In genomic region chr6:112245639-112246038, GRCm38 (mm10) we compare ENCODE assay signal across 9 mouse cellular contexts. TPM values are rescaled to one million over a fixed set of nuclear protein-coding genes. Genes with fewer than 3 reads are reported as not detected.
DNase-seq lines count a peak whose midpoint lies in the region; ATAC-seq and TF ChIP-seq lines count a peak whose summit lies in the region.
"Had no signal": no experiment of that assay in that cellular context is flagged by ENCODE, and none has a peak within 500 bp of the region (broad histone marks: within the 10 kb centered on the region; RNA-seq: fewer than 3 reads in every experiment).

No protein-coding gene starts in this region.

- 46% methylated on average over 4 of the region's 4 CpGs for whole genome bisulfite sequencing in embryonic facial prominence, embryonic 14.5 days
- WGBS in embryonic facial prominence, embryonic 10.5 days, result 81% methylated on average over 4 of the region's 4 CpGs
- WGBS in forebrain, postnatal 0 days, result 30% methylated on average over 4 of the region's 4 CpGs

- H3K9ac ChIP-seq in embryonic facial prominence, embryonic 14.5 days (ENCODE audit: low read depth, low read length), result no peak overlapping the region
- no peak overlapping the region for H3K9ac ChIP-seq in forebrain, postnatal 0 days
- H3K9ac ChIP-seq: limb, embryonic 12.5 days had no signal

- ATAC-seq in embryonic facial prominence, embryonic 14.5 days (ENCODE audit: low read depth), result peak; percentile 80
- peak; percentile 99 for ATAC-seq in Patski
- ATAC-seq in forebrain, postnatal 0 days, result peak; percentile 64; the same call in 1 of the 2 replicates

- no peak for TF ChIP-seq CTCF in Patski (IDR thresholded peaks at IDR 0.05)
- no peak for TF ChIP-seq CTCF in forebrain, postnatal 0 days (IDR thresholded peaks at IDR 0.05; ENCODE audit: low read depth)

- no peaks in the 10 kb centered on the region for H3K36me3 ChIP-seq in embryonic facial prominence, embryonic 14.5 days (ENCODE audit: control insufficient read depth, insufficient read depth, low read length)
- no peaks in the 10 kb centered on the region for H3K36me3 ChIP-seq in embryonic facial prominence, embryonic 10.5 days (replicated peaks)
- no peaks in the 10 kb centered on the region for H3K36me3 ChIP-seq in forebrain, postnatal 0 days (ENCODE audit: insufficient read depth)
- H3K36me3 ChIP-seq: limb, embryonic 12.5 days had no signal

- in situ Hi-C loops in Patski (cut with MboI; ENCODE audit: low pct_unique_long_range_greater_than_20kb), result loop anchor here (5.0 kb wide), 2 partner anchors 33 to 37 kb away; no protein-coding TSS in a partner anchor

- no peak overlapping the region for H3K4me2 ChIP-seq in embryonic facial prominence, embryonic 14.5 days (ENCODE audit: low read depth, low read length)
- H3K4me2 ChIP-seq in forebrain, postnatal 0 days (ENCODE audit: low read depth), result no peak overlapping the region
- H3K4me2 ChIP-seq: limb, embryonic 12.5 days had no signal

- H3K27ac ChIP-seq in embryonic facial prominence, embryonic 14.5 days (replicated peaks; ENCODE audit: low read depth, low read length), result no peak overlapping the region
- H3K27ac ChIP-seq in embryonic facial prominence, embryonic 10.5 days (replicated peaks), result no peak overlapping the region
- no peak overlapping the region for H3K27ac ChIP-seq in forebrain, postnatal 0 days (ENCODE audit: low read depth, low read length)
- H3K27ac ChIP-seq: limb, embryonic 12.5 days had no signal

- no peaks in the 10 kb centered on the region for H3K27me3 ChIP-seq in embryonic facial prominence, embryonic 14.5 days (replicated peaks; ENCODE audit: control insufficient read depth, insufficient read depth, low read length)
- H3K27me3 ChIP-seq in embryonic facial prominence, embryonic 10.5 days (replicated peaks; ENCODE audit: low read depth, poor library complexity, severe bottlenecking), result no peaks in the 10 kb centered on the region
- no peaks in the 10 kb centered on the region for H3K27me3 ChIP-seq in Patski
- H3K27me3 ChIP-seq in forebrain, postnatal 0 days (ENCODE audit: insufficient read depth, low read length), result no peaks in the 10 kb centered on the region
- H3K27me3 ChIP-seq: limb, embryonic 12.5 days had no signal

- peaks cover 10% of the 10 kb centered on the region; the same call in 1 of the 2 replicates for H3K4me1 ChIP-seq in embryonic facial prominence, embryonic 14.5 days (ENCODE audit: control insufficient read depth, insufficient read depth, low read length)
- H3K4me1 ChIP-seq in embryonic facial prominence, embryonic 10.5 days, result no peaks in the 10 kb centered on the region
- no peaks in the 10 kb centered on the region for H3K4me1 ChIP-seq in forebrain, postnatal 0 days (ENCODE audit: insufficient read depth)
- H3K4me1 ChIP-seq: limb, embryonic 12.5 days had no signal

- no peak overlapping the region for H3K4me3 ChIP-seq in embryonic facial prominence, embryonic 14.5 days (ENCODE audit: low read depth, low read length)
- H3K4me3 ChIP-seq in embryonic facial prominence, embryonic 10.5 days, result no peak overlapping the region
- H3K4me3 ChIP-seq in forebrain, postnatal 0 days (ENCODE audit: low read depth, low read length), result no peak overlapping the region
- H3K4me3 ChIP-seq: limb, embryonic 12.5 days had no signal

- peak; percentile 87 for DNase-seq in embryonic facial prominence, embryonic 14.5 days (ENCODE audit: low spot score)
- no peak for DNase-seq in embryonic facial prominence, embryonic 10.5 days (ENCODE audit: low spot score)
- peak; percentile 99 for DNase-seq in Patski (ENCODE audit: low read depth, low spot score)
- peak; percentile 57 for DNase-seq in forebrain, postnatal 0 days
- peak; percentile 91 for DNase-seq in heart, postnatal 4 days
- peak; percentile 21 to 36 for DNase-seq in layer of hippocampus, postnatal 36 days
- peak; percentile 29 for DNase-seq in skeletal muscle tissue, adult 2 months (ENCODE audit: low read depth, low spot score)
- DNase-seq in thymus, postnatal 10 days (ENCODE audit: low spot score in 2 of 2), result no peak

- H3K9me3 ChIP-seq in embryonic facial prominence, embryonic 14.5 days (ENCODE audit: control insufficient read depth, low read length), result no peaks in the 10 kb centered on the region
- H3K9me3 ChIP-seq in embryonic facial prominence, embryonic 10.5 days, result no peaks in the 10 kb centered on the region
- no peaks in the 10 kb centered on the region for H3K9me3 ChIP-seq in forebrain, postnatal 0 days (ENCODE audit: low read length)
- H3K9me3 ChIP-seq: limb, embryonic 12.5 days had no signal

- CTCF ChIA-PET in Patski (lab: Charles Lee), result interaction anchor here (0.8 to 2.7 kb wide), 13 partner anchors 9 to 116 kb away, joined by 3 to 11 read pairs (median 4); no protein-coding TSS in a partner anchor

- POLR2A ChIA-PET in Patski (lab: Charles Lee), result interaction anchor here (0.8 to 1.3 kb wide), 5 partner anchors 10 to 34 kb away, joined by 3 to 6 read pairs (median 4); no protein-coding TSS in a partner anchor

RNA-seq across cellular contexts. Expression of gene Lmcd1, which starts 27.9 kb away (rescaled TPM):
- 94.1 and 113 TPM in 2 replicates for polyA plus RNA-seq in embryonic facial prominence, embryonic 14.5 days (2014; fragmentation: Nextera tagmentation; extraction: Ambion mirVana)
- polyA plus RNA-seq in embryonic facial prominence, embryonic 10.5 days (2016; fragmentation: Nextera tagmentation; extraction: Ambion mirVana), result 0.89 and 2.2 TPM in 2 replicates
- polyA plus RNA-seq in Patski (2021), result 16.4 TPM
- total RNA-seq in forebrain, postnatal 0 days (2014; rRNA removed), result 6.8 and 6.9 TPM in 2 replicates
- 7.3 and 8.4 TPM in 2 replicates for polyA plus RNA-seq in forebrain, postnatal 0 days (2015; fragmentation: Nextera tagmentation; extraction: Ambion mirVana)
- 10 to 100 TPM; 55.0 to 63.0 TPM for total RNA-seq in heart, postnatal 4 days (2021)
- 1 to 10 TPM; 7.1 to 8.5 TPM for total RNA-seq in layer of hippocampus, postnatal 36 days (2021)

Comparison
In these comparisons a context has a peak if more than half of its experiments do, and no peak if none do; other contexts are left out.
1. DNase-seq: peak in embryonic facial prominence, embryonic 14.5 days (single experiment), Patski (single experiment), forebrain, postnatal 0 days (single experiment), heart, postnatal 4 days (single experiment), layer of hippocampus, postnatal 36 days (2 of 2) and skeletal muscle tissue, adult 2 months (single experiment); none in embryonic facial prominence, embryonic 10.5 days (single experiment) and thymus, postnatal 10 days (0 of 2).
2. Peak in every context shown above with its lines, with median percentiles within 50 percentile points of each other: ATAC-seq.